Mouse (Mus musculus) midbrain, embryonic 13.5 days (tissue): ENCODE results near the gene Neurog1. TPM values are rescaled to one million over a fixed set of nuclear protein-coding genes. Genes with fewer than 3 reads are reported as not detected.

Experiments used
- ATAC-seq: fragments of 200-750 bp; cut with Nextera tagmentation; 2 replicates; pipeline ENCODE4 v1.8.0; 2017; ENCODE audit warnings: mild to moderate bottlenecking, moderate TSS enrichment, moderate library complexity
- H3K27ac ChIP-seq: fragments of 300-500 bp; sonication (generic); 2 replicates; pipeline ENCODE4 v1.5.1; 2015; ENCODE audit warnings: inconsistent platforms, mild to moderate bottlenecking, moderate library complexity
- H3K27me3 ChIP-seq: fragments of 300-500 bp; sonication (generic); 2 replicates; pipeline ENCODE4 v1.6.1; 2015; ENCODE audit warnings: mild to moderate bottlenecking, inconsistent platforms
- H3K36me3 ChIP-seq: fragments of 300-500 bp; sonication (generic); 2 replicates; pipeline ENCODE4 v1.6.1; 2015; ENCODE audit warnings: mild to moderate bottlenecking, inconsistent platforms
- H3K4me1 ChIP-seq: fragments of 300-500 bp; sonication (generic); replicated peaks from 2 replicates; pipeline ENCODE4 v1.6.1; 2015; ENCODE audit warnings: inconsistent platforms
- H3K4me2 ChIP-seq: fragments of 300-500 bp; sonication (generic); replicated peaks from 2 replicates; pipeline ENCODE4 v1.6.1; 2015; ENCODE audit warnings: moderate library complexity, mild to moderate bottlenecking, inconsistent platforms
- H3K4me3 ChIP-seq: fragments of 300-500 bp; sonication (generic); replicated peaks from 2 replicates; pipeline ENCODE4 v1.5.1; 2015; ENCODE audit warnings: mild to moderate bottlenecking, inconsistent platforms
- H3K9ac ChIP-seq: fragments of 300-500 bp; sonication (generic); replicated peaks from 2 replicates; pipeline ENCODE4 v1.6.1; 2015; ENCODE audit warnings: mild to moderate bottlenecking, inconsistent platforms
- H3K9me3 ChIP-seq: fragments of 300-500 bp; sonication (generic); 2 replicates; pipeline ENCODE4 v1.6.1; 2016; ENCODE audit warnings: mild to moderate bottlenecking, inconsistent platforms
- WGBS: fragments of 180-500 bp; shearing (Covaris S2); methylation state at CpG from one replicate; pipeline ENCODE4 v1.1.7; 2015; 5-methylcytosine and 5-hydroxymethylcytosine counted together
- polyA plus RNA-seq: library from polyadenylated mRNA; unstranded; fragments of >200 nt; fragmentation: Nextera tagmentation; extraction: Ambion mirVana; gene quantifications from 2 replicates; pipeline ENCODE4 v1.2.1, GENCODE M21; 2015

Gene Neurog1
- polyA plus RNA-seq: 12.0 and 15.8 TPM in 2 replicates

DNA sequence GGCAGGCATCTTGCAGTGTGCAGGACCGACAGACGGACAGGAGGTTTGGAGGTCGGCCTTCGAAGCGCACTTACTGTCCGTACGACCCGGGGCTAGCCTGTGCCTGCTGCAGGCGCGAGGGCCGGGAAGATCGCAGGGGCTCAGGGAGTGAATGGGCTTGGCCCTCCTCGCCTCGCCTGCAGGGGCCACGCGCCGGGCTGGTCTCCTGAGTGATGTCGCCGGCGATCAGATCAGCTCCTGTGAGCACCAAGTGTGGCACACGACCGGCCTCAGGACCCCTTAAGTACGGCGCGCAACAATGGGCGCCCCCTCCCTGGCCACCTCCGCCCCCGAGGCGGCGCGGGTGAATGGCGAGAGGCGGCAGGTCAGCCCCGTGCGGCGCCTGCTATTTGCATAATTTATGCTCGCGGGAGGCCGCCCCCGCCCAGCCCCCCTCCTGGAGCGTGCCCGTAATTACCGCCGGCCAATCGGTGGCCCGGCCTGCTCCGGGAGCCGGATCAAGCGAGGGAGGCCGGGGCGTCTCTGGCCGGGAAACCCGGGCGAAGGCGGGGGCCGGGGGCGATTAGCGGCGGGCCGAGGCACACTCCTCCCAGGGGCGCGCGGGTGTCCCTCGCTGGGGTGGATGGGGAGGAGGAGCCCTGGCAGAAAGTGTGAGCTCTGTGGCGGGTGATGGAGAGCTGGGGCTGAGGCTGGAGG, at the start of gene Neurog1:
Neurog1 (minus strand) TSS at position 240 of the 696 bp plus-strand sequence.
- H3K36me3 ChIP-seq: no peaks in the 10 kb centered on the region
- under 1% methylated on average over 65 of the region's 65 CpGs for WGBS
- H3K27ac ChIP-seq: peak within 1 kb of the TSS; percentile 76
- H3K4me3 ChIP-seq: peak within 1 kb of the TSS; percentile 38
- peak; percentile 81 for ATAC-seq
- H3K4me2 ChIP-seq: peak within 1 kb of the TSS; percentile 64
- peaks cover 98% of the 10 kb centered on the region for H3K27me3 ChIP-seq
- H3K9me3 ChIP-seq: no peaks in the 10 kb centered on the region
- H3K4me1 ChIP-seq: peaks cover 68% of the 10 kb centered on the region
- peak within 1 kb of the TSS; percentile 45 for H3K9ac ChIP-seq

DNA sequence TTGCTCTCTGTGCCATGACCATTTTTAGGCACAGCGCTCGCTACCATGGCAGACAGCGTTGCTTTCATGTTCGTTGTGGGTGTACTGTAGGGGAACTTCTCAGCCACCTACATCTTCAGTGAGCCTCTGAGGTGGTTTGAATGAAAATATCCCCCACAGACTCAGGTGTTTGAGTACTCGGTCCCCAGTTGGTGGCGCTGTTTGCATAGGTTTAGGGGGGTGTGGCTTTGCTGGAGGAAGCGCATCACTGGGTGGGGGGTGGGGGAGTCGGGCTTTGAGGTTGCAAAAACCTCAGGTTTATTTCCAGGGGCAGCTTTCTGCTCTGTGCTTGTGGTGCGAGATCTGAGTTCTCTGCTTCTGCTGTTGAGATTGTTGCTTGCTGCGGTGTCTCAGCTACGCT, 47.4 kb upstream of the Neurog1 start:
- no peak overlapping the region for H3K4me2 ChIP-seq
- 95% methylated on average over 11 of the region's 11 CpGs for WGBS
- no peak overlapping the region for H3K9ac ChIP-seq
- H3K27me3 ChIP-seq: peaks cover 62% of the 10 kb centered on the region
- no peak overlapping the region for H3K27ac ChIP-seq
- H3K4me3 ChIP-seq: no peak overlapping the region
- no peak for ATAC-seq
- no peaks in the 10 kb centered on the region for H3K36me3 ChIP-seq
- peaks cover 23% of the 10 kb centered on the region for H3K4me1 ChIP-seq
- no peaks in the 10 kb centered on the region for H3K9me3 ChIP-seq

DNA sequence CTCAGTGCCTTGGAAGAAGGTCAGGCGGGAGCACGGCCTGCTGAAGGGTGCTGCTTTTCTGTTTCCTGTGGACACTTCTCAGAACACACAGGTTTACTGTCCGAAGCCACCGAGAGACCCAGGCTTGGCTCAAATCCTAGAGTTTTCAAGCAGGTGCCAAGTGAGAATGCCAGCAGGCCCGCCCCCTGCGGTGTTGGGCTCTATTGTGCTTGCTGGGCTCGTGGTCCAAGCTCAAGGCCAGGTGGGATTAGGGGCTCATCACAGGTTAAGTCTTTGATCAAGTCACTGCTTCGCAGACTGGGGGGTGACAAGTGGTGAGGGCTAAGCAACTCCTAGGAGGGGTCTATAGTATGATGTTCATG, 44.7 kb upstream of the Neurog1 start:
- Histone ChIP-seq H3K4me3 (peak overlapping the region; percentile 52), H3K9me3 (no peaks in the 10 kb centered on the region), H3K9ac (peak overlapping the region; percentile 66), H3K27ac (no peak overlapping the region), H3K36me3 (no peaks in the 10 kb centered on the region), H3K27me3 (peaks cover 81% of the 10 kb centered on the region), H3K4me2 (peak overlapping the region; percentile 80), H3K4me1 (peaks cover 23% of the 10 kb centered on the region)
- 6% methylated on average over 8 of the region's 8 CpGs for WGBS
- ATAC-seq: no peak; the same call in none of the 2 replicates

DNA sequence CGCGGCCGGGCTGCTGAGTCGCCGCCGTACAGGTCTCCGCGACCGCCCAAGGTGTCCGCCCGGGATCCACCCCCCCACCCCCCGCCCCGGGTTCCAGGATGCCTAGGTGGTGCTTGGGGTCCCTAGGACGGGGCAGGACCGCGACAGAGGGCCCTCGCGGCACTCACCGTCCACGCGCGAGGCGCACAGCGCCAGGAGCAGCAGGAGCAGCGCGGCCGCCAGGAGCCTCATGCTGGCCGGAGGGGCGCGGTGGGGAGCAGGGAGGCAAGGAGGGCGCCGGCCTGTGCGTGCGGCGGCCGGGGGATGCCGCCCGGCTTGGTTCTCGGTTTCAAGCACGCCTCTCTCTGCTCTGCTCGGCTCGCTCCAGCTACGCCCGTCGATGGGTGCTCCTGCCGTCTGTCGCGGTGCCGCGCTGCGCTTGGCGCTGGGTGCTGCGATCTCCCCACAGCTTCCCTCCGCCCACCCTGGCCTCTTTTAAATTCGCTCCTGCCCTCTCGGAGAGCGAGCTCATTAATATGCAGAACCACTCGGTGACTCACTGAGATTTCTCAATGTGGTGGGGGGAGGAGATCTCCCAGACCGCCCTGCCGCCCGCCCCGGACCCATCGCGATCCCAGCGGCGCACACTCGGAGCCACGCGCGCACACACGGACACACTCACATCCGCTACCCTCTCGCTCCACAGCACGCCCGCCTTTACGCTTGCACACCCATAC, 44.1 kb upstream of the Neurog1 start, which contains the start of gene Cxcl14:
Cxcl14 (minus strand) TSS at position 609 of the 716 bp plus-strand sequence.
- under 1% methylated on average over 70 of the region's 76 CpGs for WGBS
- Histone ChIP-seq H3K4me1 (peaks cover 23% of the 10 kb centered on the region), H3K27ac (no peak within 1 kb of the TSS), H3K36me3 (no peaks in the 10 kb centered on the region), H3K9me3 (no peaks in the 10 kb centered on the region), H3K9ac (peak within 1 kb of the TSS; percentile 66), H3K4me2 (peak within 1 kb of the TSS; percentile 80), H3K4me3 (peak within 1 kb of the TSS; percentile 52), H3K27me3 (peaks cover 87% of the 10 kb centered on the region)
- ATAC-seq: peak; percentile 70

DNA sequence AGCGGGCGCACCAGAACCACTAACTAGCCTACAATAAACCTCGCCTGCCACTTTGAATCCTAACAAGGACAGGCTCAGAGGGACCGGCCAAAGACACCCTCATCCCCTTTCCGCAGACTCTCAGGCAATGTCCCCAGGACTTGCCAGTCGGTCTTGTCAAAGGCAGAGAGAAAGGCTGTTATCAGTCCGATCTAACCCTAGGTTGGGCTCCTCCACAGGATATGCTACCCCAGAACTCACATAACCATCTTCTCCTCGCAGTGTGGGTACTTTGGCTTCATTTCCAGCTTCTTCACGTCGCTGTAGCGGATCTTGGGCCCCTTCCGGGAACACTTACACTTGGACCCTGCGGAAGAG, 43.6 kb upstream of the Neurog1 start:
- under 1% methylated on average over 13 of the region's 13 CpGs for WGBS
- H3K4me2 ChIP-seq: peak overlapping the region; percentile 80
- peak overlapping the region; percentile 52 for H3K4me3 ChIP-seq
- H3K27me3 ChIP-seq: peaks cover 89% of the 10 kb centered on the region
- H3K27ac ChIP-seq: no peak overlapping the region
- no peak for ATAC-seq
- no peaks in the 10 kb centered on the region for H3K9me3 ChIP-seq
- peak overlapping the region; percentile 66 for H3K9ac ChIP-seq
- H3K36me3 ChIP-seq: no peaks in the 10 kb centered on the region
- H3K4me1 ChIP-seq: peaks cover 23% of the 10 kb centered on the region

DNA sequence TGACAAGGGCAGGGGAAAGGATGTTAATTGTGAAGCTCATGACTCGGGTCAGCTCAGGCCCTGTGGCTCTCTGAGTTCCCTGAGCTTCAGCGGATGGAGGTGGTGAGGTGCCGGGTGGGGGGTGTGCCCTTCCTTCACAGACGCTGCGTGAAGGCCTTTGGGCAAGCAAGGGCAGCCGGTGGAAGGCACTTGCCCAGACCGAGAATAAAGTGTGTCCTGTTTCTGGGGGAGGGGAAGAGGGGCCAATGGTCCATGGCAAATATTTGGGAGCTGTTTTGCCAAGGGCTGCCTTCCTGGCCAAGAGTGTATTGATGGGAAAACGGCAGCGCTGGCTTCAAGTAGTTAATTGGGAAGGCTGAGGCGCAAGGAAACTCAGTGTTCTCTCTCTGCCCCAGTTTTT, 42.9 kb upstream of the Neurog1 start:
- 4% methylated on average over 10 of the region's 10 CpGs for WGBS

DNA sequence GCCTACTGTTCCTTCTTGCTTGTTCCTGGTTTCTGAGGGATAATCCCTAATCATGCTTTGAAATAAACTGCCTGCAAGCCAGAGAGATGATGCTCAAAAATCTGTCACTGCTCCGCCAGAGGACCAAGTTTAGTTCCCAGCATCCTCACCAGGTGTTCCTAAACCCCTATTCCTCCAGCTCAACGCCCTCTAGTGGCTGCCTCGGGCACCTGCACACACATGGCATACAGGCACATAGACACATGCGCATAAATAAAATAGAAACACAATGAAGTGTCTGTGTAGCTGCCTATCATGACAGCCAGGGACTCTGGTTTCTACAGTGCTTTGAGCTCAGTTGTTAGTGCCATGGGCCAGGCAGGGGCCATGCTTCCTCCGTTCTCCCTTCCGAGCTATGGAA, 38.0 kb upstream of the Neurog1 start:
- no peak overlapping the region for H3K4me3 ChIP-seq
- no peaks in the 10 kb centered on the region for H3K9me3 ChIP-seq
- no peak overlapping the region for H3K9ac ChIP-seq
- no peaks in the 10 kb centered on the region for H3K36me3 ChIP-seq
- no peak overlapping the region for H3K27ac ChIP-seq
- peaks cover 60% of the 10 kb centered on the region for H3K27me3 ChIP-seq
- no peak for ATAC-seq
- peaks cover 31% of the 10 kb centered on the region for H3K4me1 ChIP-seq
- H3K4me2 ChIP-seq: no peak overlapping the region
- WGBS: 80% methylated on average over 6 of the region's 6 CpGs

More for the DNA sequence above, 42.9 kb upstream of the Neurog1 start:
- no peak for ATAC-seq
- H3K36me3 ChIP-seq: no peaks in the 10 kb centered on the region
- H3K4me2 ChIP-seq: peak overlapping the region; percentile 80
- peak overlapping the region; percentile 52 for H3K4me3 ChIP-seq
- no peaks in the 10 kb centered on the region for H3K9me3 ChIP-seq
- no peak overlapping the region for H3K27ac ChIP-seq
- no peak overlapping the region; the same call in 1 of the 2 replicates for H3K9ac ChIP-seq
- peaks cover 89% of the 10 kb centered on the region for H3K27me3 ChIP-seq
- peaks cover 23% of the 10 kb centered on the region for H3K4me1 ChIP-seq

DNA sequence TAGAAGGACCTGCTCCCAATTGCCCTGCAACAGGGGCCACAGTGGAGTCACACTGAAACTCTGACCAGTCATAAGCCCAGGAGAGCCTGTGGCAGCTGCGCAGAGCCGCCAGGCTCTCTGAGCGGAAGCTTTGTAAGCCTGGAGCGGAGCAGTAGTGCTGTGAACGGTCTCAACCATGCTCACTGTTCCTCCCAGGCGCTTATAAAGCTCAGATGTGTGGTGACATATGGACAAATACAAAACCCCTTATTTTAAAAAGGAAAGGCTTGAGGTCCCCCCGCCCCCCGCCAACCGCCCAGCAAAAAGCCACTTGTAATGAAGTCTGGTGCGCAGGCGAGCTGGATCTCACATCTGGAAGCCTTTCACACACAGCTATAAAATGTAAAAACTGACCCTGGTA, 37.3 kb upstream of the Neurog1 start:
- Histone ChIP-seq H3K4me1 (peaks cover 27% of the 10 kb centered on the region), H3K36me3 (no peaks in the 10 kb centered on the region), H3K4me2 (no peak overlapping the region), H3K4me3 (no peak overlapping the region), H3K27ac (no peak overlapping the region), H3K27me3 (peaks cover 55% of the 10 kb centered on the region), H3K9me3 (no peaks in the 10 kb centered on the region), H3K9ac (no peak overlapping the region)
- 50% methylated on average over 11 of the region's 11 CpGs for WGBS
- 0 out of 2 replicates have a peak, but pooled peaks have one; percentile 41 for ATAC-seq

DNA sequence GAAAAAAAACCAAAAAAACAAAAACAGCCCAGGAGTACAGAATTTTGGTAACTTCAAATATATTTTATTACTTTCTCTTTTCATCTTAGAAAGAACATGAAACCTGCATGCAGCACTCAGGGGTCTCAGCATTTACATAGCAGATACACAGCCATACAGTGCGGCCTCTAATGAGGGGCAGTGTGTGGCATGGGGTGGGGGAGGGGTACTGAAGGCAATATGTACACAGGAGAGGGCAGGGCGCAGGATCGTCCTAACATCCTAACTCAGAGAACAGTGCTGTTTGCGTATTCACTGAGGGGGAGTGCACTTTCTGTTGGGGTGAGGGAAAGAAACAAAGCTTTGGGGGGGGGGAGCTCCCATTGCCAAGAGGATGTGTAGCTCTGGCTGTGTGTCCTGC, 36.6 kb upstream of the Neurog1 start:
- Histone ChIP-seq H3K4me1 (peaks cover 27% of the 10 kb centered on the region), H3K27me3 (peaks cover 48% of the 10 kb centered on the region), H3K27ac (no peak overlapping the region), H3K4me3 (no peak overlapping the region), H3K9me3 (no peaks in the 10 kb centered on the region), H3K4me2 (no peak overlapping the region), H3K36me3 (no peaks in the 10 kb centered on the region), H3K9ac (no peak overlapping the region)
- no peak for ATAC-seq
- WGBS: 42% methylated on average over 4 of the region's 4 CpGs

DNA sequence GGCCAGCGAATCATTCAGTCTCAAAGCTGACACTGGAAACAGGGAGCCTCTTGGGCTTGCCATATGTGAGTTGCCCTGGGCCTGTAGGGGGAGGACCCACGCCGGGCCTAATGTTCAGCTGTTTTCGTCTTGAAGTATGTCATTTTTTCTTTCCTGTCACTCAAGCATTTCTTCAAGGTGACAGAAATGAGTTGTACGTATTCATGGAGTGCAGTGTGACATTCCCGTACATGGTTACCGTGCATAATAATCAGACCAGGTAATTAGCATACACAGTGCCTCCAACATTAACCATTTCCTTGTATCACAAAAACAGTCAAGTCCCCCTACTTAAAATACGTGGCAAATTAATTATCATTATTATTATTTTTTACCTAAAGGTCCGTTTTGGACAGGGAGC, 35.1 kb upstream of the Neurog1 start:
- no peaks in the 10 kb centered on the region for H3K36me3 ChIP-seq
- no peaks in the 10 kb centered on the region for H3K9me3 ChIP-seq
- peaks cover 27% of the 10 kb centered on the region for H3K4me1 ChIP-seq
- no peak overlapping the region for H3K4me3 ChIP-seq
- peaks cover 37% of the 10 kb centered on the region for H3K27me3 ChIP-seq
- ATAC-seq: 0 out of 2 replicates have a peak, but pooled peaks have one; percentile 24
- H3K4me2 ChIP-seq: no peak overlapping the region
- WGBS: 54% methylated on average over 9 of the region's 9 CpGs
- 0 out of 2 replicates have a peak overlapping the region, but pooled peaks have one; percentile 14 for H3K27ac ChIP-seq
- no peak overlapping the region for H3K9ac ChIP-seq

DNA sequence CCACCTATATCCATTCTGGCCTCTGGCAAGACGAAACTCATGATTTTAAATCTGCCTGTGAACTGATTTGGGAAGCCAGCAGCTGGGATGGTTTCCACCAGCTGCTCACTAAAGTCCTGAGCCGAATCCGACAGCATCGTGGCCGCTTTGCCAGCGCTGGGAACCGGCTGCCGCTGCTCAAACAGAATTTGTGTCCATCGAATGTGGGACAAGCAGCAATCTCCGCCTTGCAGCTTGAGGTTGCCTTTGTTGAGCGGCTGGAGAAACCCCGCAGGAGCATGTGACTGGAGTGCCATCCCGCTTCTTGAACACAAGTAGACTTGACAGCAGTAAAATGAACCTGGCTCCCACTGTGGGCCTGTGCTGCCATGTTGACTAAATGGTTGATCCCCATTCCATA, 31.4 kb upstream of the Neurog1 start:
- H3K9me3 ChIP-seq: no peaks in the 10 kb centered on the region
- H3K4me3 ChIP-seq: no peak overlapping the region
- peaks cover 45% of the 10 kb centered on the region for H3K27me3 ChIP-seq
- peaks cover 12% of the 10 kb centered on the region; the same call in 1 of the 2 replicates for H3K4me1 ChIP-seq
- H3K27ac ChIP-seq: no peak overlapping the region
- ATAC-seq: no peak
- H3K36me3 ChIP-seq: no peaks in the 10 kb centered on the region
- no peak overlapping the region for H3K4me2 ChIP-seq
- H3K9ac ChIP-seq: no peak overlapping the region
- 88% methylated on average over 13 of the region's 13 CpGs for WGBS

DNA sequence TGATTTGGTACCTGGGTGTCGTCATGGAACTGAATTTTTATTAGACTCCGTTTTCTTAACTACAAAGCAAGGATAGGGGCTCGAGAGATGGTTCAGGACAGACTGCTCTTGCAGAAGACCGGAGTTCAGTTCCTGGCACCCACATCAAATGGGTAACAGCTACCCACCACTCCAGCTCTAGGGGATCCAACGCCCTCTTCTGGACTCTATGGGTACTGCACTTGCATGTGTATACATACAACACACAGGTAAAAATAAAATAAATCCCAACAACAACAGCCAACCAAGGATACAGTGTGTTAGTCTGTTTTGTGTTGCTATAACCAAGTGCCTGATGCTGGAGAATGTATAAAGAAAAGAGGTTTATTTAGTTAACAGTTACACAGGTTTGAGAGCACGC, 28.4 kb upstream of the Neurog1 start:
- no peak for ATAC-seq
- H3K4me3 ChIP-seq: no peak overlapping the region
- no peak overlapping the region for H3K27ac ChIP-seq
- H3K4me2 ChIP-seq: no peak overlapping the region
- H3K36me3 ChIP-seq: no peaks in the 10 kb centered on the region
- H3K9ac ChIP-seq: no peak overlapping the region
- H3K27me3 ChIP-seq: peaks cover 44% of the 10 kb centered on the region
- no peaks in the 10 kb centered on the region for H3K9me3 ChIP-seq
- no peaks in the 10 kb centered on the region for H3K4me1 ChIP-seq
- WGBS: 83% methylated on average over 6 of the region's 6 CpGs
